Mouse (Mus musculus): ENCODE data around the gene Fam241a. TPM values are rescaled to one million over a fixed set of nuclear protein-coding genes. Genes with fewer than 3 reads are reported as not detected.

Gene Fam241a
- 53.1 and 59.7 TPM in 2 replicates for total RNA-seq (2015)
- total RNA-seq (2017): 31.8 and 35.9 TPM in 2 replicates

GRCm38 (mm10) chr3:127895792-127896541 lies at the start of gene Fam241a:
Fam241a (minus strand) TSS chr3:127896324.
- peak; percentile 78 for ATAC-seq (ENCODE audit: poor library complexity, severe bottlenecking)

DNA sequence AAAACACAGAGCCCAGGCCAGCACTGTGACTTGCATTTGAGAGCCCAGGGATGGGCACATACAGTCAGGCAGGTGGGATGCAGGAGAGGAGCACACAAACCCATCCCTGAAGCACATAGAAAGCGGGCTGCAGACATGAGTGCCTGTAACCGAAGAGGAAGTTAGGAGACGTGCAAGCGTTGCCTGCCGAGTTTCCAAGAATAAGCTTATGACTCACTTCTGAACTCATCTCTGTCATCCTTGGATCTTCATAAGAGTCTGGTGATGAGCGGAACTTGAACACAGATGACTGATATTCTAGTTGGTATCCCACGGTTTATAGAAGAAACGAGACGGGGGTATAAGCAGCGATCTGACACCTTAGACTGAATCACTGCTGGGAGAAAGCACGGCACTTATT lies 36.3 kb upstream of the Fam241a start:
- peak; percentile 51 for ATAC-seq (ENCODE audit: poor library complexity, severe bottlenecking)

DNA sequence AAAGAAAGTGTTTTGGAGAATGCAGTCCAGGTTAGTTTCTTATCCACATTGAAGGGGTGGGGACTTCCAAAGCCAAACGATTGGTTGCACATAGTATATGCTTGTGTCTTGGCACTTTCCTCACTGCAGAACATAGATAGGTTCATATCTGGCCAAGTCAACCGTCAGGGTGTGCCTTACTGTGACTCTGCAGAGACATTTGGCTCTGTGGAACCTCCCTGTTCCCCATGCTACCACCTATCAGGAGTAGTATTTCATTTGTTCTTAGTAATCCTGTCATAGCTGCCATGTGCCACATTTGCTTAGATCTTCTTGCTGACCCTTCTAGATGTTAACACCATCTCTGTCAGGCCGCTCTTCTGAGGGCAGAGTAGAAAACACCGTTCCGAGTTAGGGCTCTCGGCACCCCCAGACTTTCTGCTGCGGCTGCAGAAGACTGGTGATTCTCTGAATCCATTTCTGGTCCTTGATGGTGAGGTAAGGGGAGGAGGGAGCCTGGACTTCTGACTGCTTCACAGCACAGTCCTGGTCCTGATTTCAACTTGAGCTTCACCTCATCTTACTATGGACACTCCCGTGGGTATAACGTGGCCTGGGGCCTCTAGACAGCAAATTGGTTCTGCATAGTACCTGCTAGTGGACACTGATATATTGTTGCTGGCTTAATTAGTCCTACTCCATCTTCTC lies 34.3 kb upstream of the Fam241a start:
- ATAC-seq (ENCODE audit: poor library complexity, severe bottlenecking): peak; percentile 68

DNA sequence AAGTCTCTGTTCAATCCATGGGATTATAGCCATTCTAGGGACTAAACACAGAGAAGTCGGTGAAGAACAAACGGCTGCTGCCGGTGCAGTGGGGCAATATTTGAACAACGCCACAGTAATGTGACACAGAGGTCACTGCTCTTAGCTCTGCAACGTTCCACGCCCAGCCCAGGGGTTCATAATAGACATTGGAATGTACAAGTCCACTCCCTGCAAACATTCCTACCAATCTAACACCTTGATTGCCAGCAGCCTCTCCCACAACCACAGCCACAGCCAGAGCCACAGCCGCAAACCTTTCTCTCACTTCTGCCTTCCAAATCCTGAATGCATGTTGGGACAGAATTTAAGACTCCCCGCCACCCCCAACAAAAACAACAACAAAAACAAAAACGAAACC lies 33.8 kb upstream of the Fam241a start:
- ATAC-seq (ENCODE audit: poor library complexity, severe bottlenecking): no peak

DNA sequence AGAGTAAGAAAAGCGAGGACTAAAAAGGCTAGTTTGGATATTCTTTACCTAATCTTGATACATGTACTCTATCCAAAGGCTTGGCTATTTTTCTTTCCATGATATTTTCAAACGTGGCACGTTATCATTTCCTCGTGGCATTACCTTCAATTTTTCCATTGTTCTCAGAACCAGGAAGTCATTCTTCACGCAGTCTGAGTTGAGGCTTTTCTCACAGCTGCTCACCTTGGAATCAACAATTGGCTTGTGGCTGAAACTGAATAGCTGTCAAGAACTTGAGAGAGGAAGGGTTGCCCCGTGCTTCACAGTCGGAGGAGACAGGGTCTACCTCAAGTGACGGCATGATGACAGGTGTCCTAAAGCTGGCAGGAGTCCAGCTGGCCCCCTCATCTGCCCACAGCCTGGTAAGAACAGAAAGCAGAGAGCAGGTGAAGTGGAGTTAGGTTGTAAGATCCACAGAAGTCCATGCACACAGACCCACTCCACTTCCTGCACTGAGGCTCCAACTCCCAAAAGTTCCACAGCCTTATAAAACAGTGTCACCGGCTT lies 30.6 kb upstream of the Fam241a start:
- ATAC-seq (ENCODE audit: poor library complexity, severe bottlenecking): no peak

- peak; percentile 81 for ATAC-seq (ENCODE audit: poor library complexity, severe bottlenecking)
These were observed 28.3 kb upstream of the Fam241a start for GRCm38 (mm10) chr3:127924464-127924863.

GRCm38 (mm10) chr3:127923183-127923582 lies 27.1 kb upstream of the Fam241a start:
- peak; percentile 65 for ATAC-seq (ENCODE audit: poor library complexity, severe bottlenecking)

GRCm38 (mm10) chr3:127922125-127922524 lies 26.0 kb upstream of the Fam241a start:
- ATAC-seq (ENCODE audit: poor library complexity, severe bottlenecking): no peak

GRCm38 (mm10) chr3:127917999-127918661 lies 22.0 kb upstream of the Fam241a start:
- ATAC-seq (ENCODE audit: poor library complexity, severe bottlenecking): peak; percentile 94

DNA sequence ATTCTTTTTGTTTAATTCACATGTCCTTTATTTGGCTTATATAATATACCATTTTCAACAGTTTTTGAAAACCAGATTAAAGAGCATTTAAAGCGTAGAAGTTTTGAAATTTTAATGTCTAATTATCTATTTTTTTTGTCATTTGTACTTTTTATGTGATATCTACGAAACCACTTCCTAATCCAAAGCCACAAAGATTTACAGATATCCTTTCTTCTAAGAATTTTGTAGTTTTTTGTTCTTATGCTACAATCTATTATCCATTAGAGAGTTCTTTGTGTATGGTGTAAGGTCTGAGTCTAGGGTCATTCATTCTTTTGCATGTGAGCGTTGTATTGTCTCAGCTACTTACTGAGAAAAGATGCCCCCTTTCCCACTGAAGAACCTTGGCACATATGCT lies 21.4 kb upstream of the Fam241a start:
- no peak for ATAC-seq (ENCODE audit: poor library complexity, severe bottlenecking)

DNA sequence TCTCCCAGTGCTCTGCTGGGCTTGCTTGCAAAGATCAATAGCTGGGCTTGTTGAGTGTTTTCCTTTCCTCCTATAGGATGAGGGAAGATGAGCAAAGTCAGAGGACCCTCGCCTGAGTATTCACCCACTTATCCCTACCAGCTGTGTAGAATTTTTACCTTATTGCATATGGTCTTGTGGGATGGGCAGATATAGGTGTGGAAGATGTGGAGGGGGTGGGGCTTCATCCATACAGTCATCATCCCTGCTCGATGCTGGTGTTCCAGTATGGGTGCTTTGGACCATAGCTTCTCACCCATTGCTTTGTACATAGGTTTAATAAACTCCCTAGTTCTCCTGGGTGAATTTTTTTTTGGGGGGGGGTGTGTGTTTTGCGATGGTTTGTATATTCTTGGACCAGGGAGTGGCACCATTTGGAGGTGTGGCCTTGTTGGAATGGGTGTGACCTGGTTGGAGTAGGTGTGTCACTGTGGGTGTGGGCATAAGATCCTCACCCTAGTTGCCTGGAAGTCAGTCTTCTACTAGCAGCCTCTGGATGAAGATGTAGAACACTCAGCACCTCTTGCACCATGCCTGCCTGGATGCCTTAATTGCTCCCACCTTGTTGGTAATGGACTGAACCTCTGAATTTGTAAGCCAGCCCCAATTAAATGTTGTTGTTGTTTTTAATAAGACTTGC lies 19.7 kb upstream of the Fam241a start:
- no peak for ATAC-seq (ENCODE audit: poor library complexity, severe bottlenecking)

GRCm38 (mm10) chr3:127913885-127914709 lies 18.0 kb upstream of the Fam241a start:
- peak; percentile 55 for ATAC-seq (ENCODE audit: poor library complexity, severe bottlenecking)

DNA sequence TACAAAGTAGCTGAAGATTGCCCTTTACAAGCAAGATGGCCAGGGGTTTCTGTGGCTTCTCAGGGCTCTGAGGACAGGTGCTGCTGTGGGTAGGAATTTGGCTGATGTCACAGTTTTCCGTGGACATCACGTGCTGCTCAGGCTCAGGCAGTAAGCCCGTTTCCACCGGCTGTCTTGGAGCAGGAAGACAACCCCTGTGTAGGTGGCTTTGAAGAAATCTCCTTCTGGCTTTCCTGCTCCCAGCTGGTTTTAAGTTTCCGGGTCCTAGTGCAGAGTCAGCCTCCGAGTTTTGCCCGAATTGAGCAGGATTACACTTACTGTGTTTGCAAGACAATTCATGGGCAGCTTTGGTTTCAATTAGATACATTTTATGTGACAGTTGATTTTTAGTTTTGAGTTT lies 13.8 kb upstream of the Fam241a start:
- ATAC-seq (ENCODE audit: poor library complexity, severe bottlenecking): no peak

- ATAC-seq (ENCODE audit: poor library complexity, severe bottlenecking): peak; percentile 53
These were observed 944 bp downstream of the Fam241a start for GRCm38 (mm10) chr3:127894981-127895779.

DNA sequence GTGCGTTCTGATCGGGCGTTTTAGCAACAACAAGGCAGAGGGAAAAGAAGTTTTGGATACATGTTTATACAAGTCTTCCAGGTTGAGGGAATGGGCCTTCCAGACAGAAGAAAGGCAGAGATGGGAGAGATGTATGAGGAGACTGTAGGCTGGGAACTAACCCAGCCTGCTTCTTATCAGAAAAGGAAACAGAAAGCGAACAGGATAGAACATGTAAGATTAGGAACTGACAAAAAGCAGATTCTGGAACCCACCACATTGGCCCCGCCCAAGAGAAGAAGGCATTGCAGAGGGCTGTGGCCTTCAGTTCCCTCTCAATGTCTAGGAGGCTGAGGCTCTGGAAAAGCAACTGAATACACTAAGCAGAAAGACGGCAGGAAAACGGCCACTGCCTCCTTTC lies 2.2 kb downstream of the Fam241a start:
- peak; percentile 50 for ATAC-seq (ENCODE audit: poor library complexity, severe bottlenecking)

- ATAC-seq (ENCODE audit: poor library complexity, severe bottlenecking): no peak
These were observed 4.2 kb downstream of the Fam241a start for GRCm38 (mm10) chr3:127891906-127892305.

GRCm38 (mm10) chr3:127890008-127890407 lies 6.1 kb downstream of the Fam241a start:
- no peak for ATAC-seq (ENCODE audit: poor library complexity, severe bottlenecking)

DNA sequence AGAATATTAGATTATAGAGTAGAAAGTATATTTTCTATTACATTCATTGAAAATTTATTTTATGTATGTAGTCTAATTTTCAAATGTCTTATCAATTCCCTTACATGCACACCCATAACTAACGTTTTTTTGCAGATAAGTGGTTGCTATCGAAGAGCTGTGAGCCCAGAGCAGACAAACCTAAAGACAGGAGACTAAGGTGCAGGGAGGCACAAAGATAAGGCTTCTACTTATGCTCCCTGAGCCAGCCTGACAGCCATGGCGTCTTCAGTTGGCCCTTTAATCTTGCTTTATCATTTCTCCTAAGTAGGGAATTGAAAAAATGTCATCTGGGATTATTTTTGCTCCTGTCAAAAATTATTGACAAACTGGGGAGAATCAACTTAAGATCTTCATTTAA lies 6.6 kb downstream of the Fam241a start:
- ATAC-seq (ENCODE audit: poor library complexity, severe bottlenecking): 0 out of 2 replicates have a peak, but pooled peaks have one; percentile 19

DNA sequence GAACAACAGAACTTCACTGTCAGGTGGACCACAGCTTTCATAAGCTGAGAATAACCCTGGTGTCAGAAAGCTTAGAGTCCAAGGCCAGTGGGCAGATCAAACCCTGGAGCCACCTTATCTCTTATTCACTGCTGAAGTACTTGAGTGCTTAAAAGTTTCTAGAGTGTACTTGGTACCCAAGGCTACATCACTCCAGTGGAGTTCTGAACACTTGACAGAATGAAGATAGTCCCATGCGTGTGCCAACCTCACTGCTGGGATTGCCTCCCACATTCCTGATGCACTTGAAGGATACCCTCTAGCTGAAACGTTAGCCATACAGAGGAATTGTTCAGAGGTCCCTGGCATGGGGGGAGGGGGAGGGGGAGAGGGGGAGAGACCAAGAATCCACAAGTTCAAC lies 14.4 kb downstream of the Fam241a start:
- no peak for ATAC-seq (ENCODE audit: poor library complexity, severe bottlenecking)
